In genomic region chr2:130663342-130663741, GRCm38 (mm10) we compare ENCODE assay signal across 7 mouse cellular contexts. TPM values are rescaled to one million over a fixed set of nuclear protein-coding genes. Genes with fewer than 3 reads are reported as not detected.
DNase-seq lines count a peak whose midpoint lies in the region; ATAC-seq and TF ChIP-seq lines count a peak whose summit lies in the region.

No protein-coding gene starts in this region.

- peak overlapping the region; percentile 51; the same call in 1 of the 2 replicates for H3K4me3 ChIP-seq in lung, embryonic 14.5 days (ENCODE audit: low read depth, low read length)
- peak overlapping the region; percentile 58; the same call in 1 of the 2 replicates for H3K4me3 ChIP-seq in forebrain, embryonic 11.5 days (ENCODE audit: low read depth, low read length)
- no peak overlapping the region; the same call in 1 of the 2 replicates for H3K4me3 ChIP-seq in limb, embryonic 11.5 days (ENCODE audit: low read depth, low read length)
- H3K4me3 ChIP-seq in neural tube, embryonic 15.5 days (replicated peaks): peak overlapping the region; percentile 70

- 87% methylated on average over 11 of the region's 11 CpGs for WGBS in lung, embryonic 14.5 days
- 91% methylated on average over 11 of the region's 11 CpGs for WGBS in forebrain, embryonic 11.5 days
- 94% methylated on average over 11 of the region's 11 CpGs for WGBS in limb, embryonic 11.5 days
- WGBS in neural tube, embryonic 15.5 days: 90% methylated on average over 11 of the region's 11 CpGs

- intact Hi-C loops in left cerebral cortex, postnatal 36 days (cut with DNase I): no loop called here

- H3K9ac ChIP-seq in lung, embryonic 14.5 days: peak overlapping the region; percentile 90
- H3K9ac ChIP-seq in forebrain, embryonic 11.5 days (ENCODE audit: low read length): peak overlapping the region; percentile 86; the same call in 1 of the 2 replicates
- peak overlapping the region; percentile 90; the same call in 1 of the 2 replicates for H3K9ac ChIP-seq in limb, embryonic 11.5 days (ENCODE audit: low read length)
- H3K9ac ChIP-seq in neural tube, embryonic 15.5 days (replicated peaks): peak overlapping the region; percentile 94

- no peaks in the 10 kb centered on the region for H3K9me3 ChIP-seq in lung, embryonic 14.5 days (ENCODE audit: low read depth, low read length)
- H3K9me3 ChIP-seq in forebrain, embryonic 11.5 days (ENCODE audit: control insufficient read depth, low read length): no peaks in the 10 kb centered on the region
- H3K9me3 ChIP-seq in limb, embryonic 11.5 days (ENCODE audit: control insufficient read depth, low read length): no peaks in the 10 kb centered on the region
- no peaks in the 10 kb centered on the region for H3K9me3 ChIP-seq in neural tube, embryonic 15.5 days (replicated peaks)

- H3K27ac ChIP-seq in lung, embryonic 14.5 days (ENCODE audit: low read depth): no peak overlapping the region
- H3K27ac ChIP-seq in forebrain, embryonic 11.5 days (ENCODE audit: low read depth, low read length): no peak overlapping the region
- H3K27ac ChIP-seq in limb, embryonic 11.5 days (replicated peaks; ENCODE audit: low read depth, low read length): no peak overlapping the region
- peak overlapping the region; percentile 100 for H3K27ac ChIP-seq in neural tube, embryonic 15.5 days (replicated peaks)

- 0 out of 2 replicates have a peak, but pooled peaks cover 7% of the 10 kb centered on the region for H3K4me1 ChIP-seq in lung, embryonic 14.5 days (ENCODE audit: insufficient read depth)
- H3K4me1 ChIP-seq in forebrain, embryonic 11.5 days (replicated peaks; ENCODE audit: control insufficient read depth, insufficient read depth, low read length): peaks cover 10% of the 10 kb centered on the region
- peaks cover 13% of the 10 kb centered on the region; the same call in 1 of the 2 replicates for H3K4me1 ChIP-seq in limb, embryonic 11.5 days (ENCODE audit: control insufficient read depth, insufficient read depth, low read length)
- H3K4me1 ChIP-seq in neural tube, embryonic 15.5 days: peaks cover 40% of the 10 kb centered on the region

- peaks cover 41% of the 10 kb centered on the region for H3K36me3 ChIP-seq in lung, embryonic 14.5 days (ENCODE audit: insufficient read depth)
- no peaks in the 10 kb centered on the region; the same call in 1 of the 2 replicates for H3K36me3 ChIP-seq in forebrain, embryonic 11.5 days (ENCODE audit: control insufficient read depth, insufficient read depth, low read length)
- H3K36me3 ChIP-seq in limb, embryonic 11.5 days (ENCODE audit: control insufficient read depth, insufficient read depth, low read length): no peaks in the 10 kb centered on the region; the same call in 1 of the 2 replicates
- peaks cover 34% of the 10 kb centered on the region for H3K36me3 ChIP-seq in neural tube, embryonic 15.5 days

- no peaks in the 10 kb centered on the region for H3K27me3 ChIP-seq in lung, embryonic 14.5 days (ENCODE audit: insufficient read depth, low read length)
- H3K27me3 ChIP-seq in forebrain, embryonic 11.5 days (ENCODE audit: control insufficient read depth, insufficient read depth, low read length): no peaks in the 10 kb centered on the region
- H3K27me3 ChIP-seq in limb, embryonic 11.5 days (ENCODE audit: control insufficient read depth, insufficient read depth, low read length): no peaks in the 10 kb centered on the region
- no peaks in the 10 kb centered on the region for H3K27me3 ChIP-seq in neural tube, embryonic 15.5 days (replicated peaks)

- H3K4me2 ChIP-seq in lung, embryonic 14.5 days: peak overlapping the region; percentile 64
- H3K4me2 ChIP-seq in forebrain, embryonic 11.5 days (ENCODE audit: low read depth, low read length, severe bottlenecking): peak overlapping the region; percentile 77; the same call in 1 of the 2 replicates
- peak overlapping the region; percentile 71 for H3K4me2 ChIP-seq in limb, embryonic 11.5 days (ENCODE audit: low read depth, severe bottlenecking)
- peak overlapping the region; percentile 85 for H3K4me2 ChIP-seq in neural tube, embryonic 15.5 days

- ATAC-seq in lung, embryonic 14.5 days (ENCODE audit: insufficient read depth): no peak
- ATAC-seq in forebrain, embryonic 11.5 days (replicated peaks; ENCODE audit: low FRiP score): no peak
- ATAC-seq in limb, embryonic 11.5 days (ENCODE audit: insufficient number of reproducible peaks, low FRiP score, low TSS enrichment, low read depth): no peak
- no peak for ATAC-seq in neural tube, embryonic 15.5 days (ENCODE audit: low FRiP score)

- TF ChIP-seq CTCF in lung, embryonic 14.5 days (IDR thresholded peaks at IDR 0.05; ENCODE audit: low read depth): no peak

- DNase-seq in lung, embryonic 14.5 days: no peak
- DNase-seq in lung, postnatal 10 days: no peak
- no peak for DNase-seq in forebrain, embryonic 11.5 days (ENCODE audit: low spot score)
- DNase-seq in limb, embryonic 11.5 days (ENCODE audit: low spot score): no peak
- DNase-seq in adrenal gland, adult 8-10 months: no peak
- DNase-seq in left cerebral cortex, postnatal 36 days (ENCODE audit: low spot score in 2 of 2): no peak

RNA-seq across cellular contexts. Expression of gene Ddrgk1, which starts 1.1 kb away (rescaled TPM):
- 52.0 and 55.6 TPM in 2 replicates for polyA plus RNA-seq in lung, embryonic 14.5 days (2014; fragmentation: Nextera tagmentation; extraction: Ambion mirVana)
- polyA plus RNA-seq in forebrain, embryonic 11.5 days (2014; fragmentation: Nextera tagmentation; extraction: Ambion mirVana): 46.8 and 48.5 TPM in 2 replicates
- polyA plus RNA-seq in limb, embryonic 11.5 days (2014; fragmentation: Nextera tagmentation; extraction: Ambion mirVana): 50.7 and 52.5 TPM in 2 replicates
- 74.3 and 76.2 TPM in 2 replicates for polyA plus RNA-seq in neural tube, embryonic 15.5 days (2015; fragmentation: Nextera tagmentation; extraction: Ambion mirVana)
- 100 to 1,000 TPM; 228 to 279 (median 260) TPM for total RNA-seq in adrenal gland, adult 8-10 months (2022)
- 100 to 1,000 TPM in 1 of 2 experiments, 10 to 100 TPM in 1; 97.9 to 102 TPM for total RNA-seq in left cerebral cortex, postnatal 36 days (2021)

RNA-seq across cellular contexts. Expression of gene Itpa, which starts 4.1 kb away (rescaled TPM):
- polyA plus RNA-seq in lung, embryonic 14.5 days (2014; fragmentation: Nextera tagmentation; extraction: Ambion mirVana): 108 and 111 TPM in 2 replicates
- 152 and 156 TPM in 2 replicates for polyA plus RNA-seq in forebrain, embryonic 11.5 days (2014; fragmentation: Nextera tagmentation; extraction: Ambion mirVana)
- 149 and 157 TPM in 2 replicates for polyA plus RNA-seq in limb, embryonic 11.5 days (2014; fragmentation: Nextera tagmentation; extraction: Ambion mirVana)
- polyA plus RNA-seq in neural tube, embryonic 15.5 days (2015; fragmentation: Nextera tagmentation; extraction: Ambion mirVana): 115 and 123 TPM in 2 replicates
- total RNA-seq in adrenal gland, adult 8-10 months (2022): 10 to 100 TPM; 29.4 to 34.9 (median 33.1) TPM
- 10 to 100 TPM; 39.5 to 42.1 TPM for total RNA-seq in left cerebral cortex, postnatal 36 days (2021)

RNA-seq across cellular contexts. Expression of gene Lzts3, which starts 20.7 kb away (rescaled TPM):
- 1.0 TPM in 2 replicates for polyA plus RNA-seq in lung, embryonic 14.5 days (2014; fragmentation: Nextera tagmentation; extraction: Ambion mirVana)
- polyA plus RNA-seq in forebrain, embryonic 11.5 days (2014; fragmentation: Nextera tagmentation; extraction: Ambion mirVana): 1.6 and 1.7 TPM in 2 replicates
- polyA plus RNA-seq in limb, embryonic 11.5 days (2014; fragmentation: Nextera tagmentation; extraction: Ambion mirVana): 0.88 and 1.1 TPM in 2 replicates
- 18.1 and 21.4 TPM in 2 replicates for polyA plus RNA-seq in neural tube, embryonic 15.5 days (2015; fragmentation: Nextera tagmentation; extraction: Ambion mirVana)
- total RNA-seq in adrenal gland, adult 8-10 months (2022): 10 to 100 TPM; 17.0 to 27.6 (median 21.1) TPM
- total RNA-seq in left cerebral cortex, postnatal 36 days (2021): 100 to 1,000 TPM; 183 to 206 TPM

RNA-seq across cellular contexts. Expression of gene Ubox5, which starts 33.5 kb away (rescaled TPM):
- polyA plus RNA-seq in lung, embryonic 14.5 days (2014; fragmentation: Nextera tagmentation; extraction: Ambion mirVana): 12.4 and 12.6 TPM in 2 replicates
- 17.8 and 21.5 TPM in 2 replicates for polyA plus RNA-seq in forebrain, embryonic 11.5 days (2014; fragmentation: Nextera tagmentation; extraction: Ambion mirVana)
- 16.6 and 21.1 TPM in 2 replicates for polyA plus RNA-seq in limb, embryonic 11.5 days (2014; fragmentation: Nextera tagmentation; extraction: Ambion mirVana)
- 10.0 and 11.3 TPM in 2 replicates for polyA plus RNA-seq in neural tube, embryonic 15.5 days (2015; fragmentation: Nextera tagmentation; extraction: Ambion mirVana)
- 1 to 10 TPM; 6.6 to 8.8 (median 7.7) TPM for total RNA-seq in adrenal gland, adult 8-10 months (2022)
- 10 to 100 TPM in 1 of 2 experiments, 1 to 10 TPM in 1; 9.7 to 11.3 TPM for total RNA-seq in left cerebral cortex, postnatal 36 days (2021)

RNA-seq across cellular contexts. Expression of gene Fastkd5, which starts 33.5 kb away (rescaled TPM):
- 18.3 and 18.6 TPM in 2 replicates for polyA plus RNA-seq in lung, embryonic 14.5 days (2014; fragmentation: Nextera tagmentation; extraction: Ambion mirVana)
- 20.5 and 21.5 TPM in 2 replicates for polyA plus RNA-seq in forebrain, embryonic 11.5 days (2014; fragmentation: Nextera tagmentation; extraction: Ambion mirVana)
- polyA plus RNA-seq in limb, embryonic 11.5 days (2014; fragmentation: Nextera tagmentation; extraction: Ambion mirVana): 23.4 and 24.9 TPM in 2 replicates
- polyA plus RNA-seq in neural tube, embryonic 15.5 days (2015; fragmentation: Nextera tagmentation; extraction: Ambion mirVana): 9.5 and 10.8 TPM in 2 replicates
- total RNA-seq in adrenal gland, adult 8-10 months (2022): 10 to 100 TPM in 3 of 4 experiments, 1 to 10 TPM in 1; 8.5 to 13.6 (median 11.8) TPM
- 1 to 10 TPM; 7.7 to 8.9 TPM for total RNA-seq in left cerebral cortex, postnatal 36 days (2021)
